Mouse (Mus musculus) midbrain, embryonic 14.5 days (tissue): ENCODE measurements around the gene Vwf. TPM values are rescaled to one million over a fixed set of nuclear protein-coding genes. Genes with fewer than 3 reads are reported as not detected.
A peak's percentile ranks its signal among the peaks of the same experiment; 100 is the strongest.

Experiments
- ATAC-seq: fragments of 200-750 bp; cut with Nextera tagmentation; 2 replicates; pipeline ENCODE4 v1.8.0; 2017; ENCODE audit warnings: moderate number of reproducible peaks, moderate library complexity; ENCODE audit not compliant: low FRiP score, low TSS enrichment
- DNase-seq: peaks from one replicate; pipeline ENCODE4 v3.0.0-alpha.2; 2015
- H3K27ac ChIP-seq: fragments of 300-500 bp; sonication (generic); replicated peaks from 2 replicates; pipeline ENCODE4 v1.5.1; 2014; ENCODE audit warnings: mild to moderate bottlenecking, low read depth, low read length, moderate library complexity
- H3K27me3 ChIP-seq: fragments of 300-500 bp; sonication (generic); 2 replicates; pipeline ENCODE4 v1.6.1; 2014; ENCODE audit warnings: low read length, control low read depth, mixed read lengths; ENCODE audit not compliant: control insufficient read depth, insufficient read depth
- H3K36me3 ChIP-seq: fragments of 300-500 bp; sonication (generic); 2 replicates; pipeline ENCODE4 v1.6.1; 2014; ENCODE audit warnings: low read length, control low read depth; ENCODE audit not compliant: control insufficient read depth, insufficient read depth
- H3K4me1 ChIP-seq: fragments of 300-500 bp; sonication (generic); 2 replicates; pipeline ENCODE4 v1.6.1; 2014; ENCODE audit warnings: mild to moderate bottlenecking, antibody characterized with exemption, low read length, control low read depth; ENCODE audit not compliant: control insufficient read depth, insufficient read depth
- H3K4me2 ChIP-seq: fragments of 300-500 bp; sonication (generic); 2 replicates; pipeline ENCODE4 v1.6.1; 2014; ENCODE audit warnings: mild to moderate bottlenecking, low read length, moderate library complexity
- H3K4me3 ChIP-seq: fragments of 300-500 bp; sonication (generic); replicated peaks from 2 replicates; pipeline ENCODE4 v1.5.1; 2014; ENCODE audit warnings: low read depth, low read length
- H3K9ac ChIP-seq: fragments of 300-500 bp; sonication (generic); replicated peaks from 2 replicates; pipeline ENCODE4 v1.6.1; 2014; ENCODE audit warnings: mild to moderate bottlenecking, low read length, moderate library complexity
- H3K9me3 ChIP-seq: fragments of 300-500 bp; sonication (generic); 2 replicates; pipeline ENCODE4 v1.6.1; 2016; ENCODE audit warnings: low read length, control low read depth, mixed read lengths; ENCODE audit not compliant: control insufficient read depth
- WGBS: fragments of 180-500 bp; shearing (Covaris S2); extraction: QIAGEN DNeasy Blood & Tissue Kit; methylation state at CpG from one replicate; pipeline ENCODE4 v1.1.7; 2014; 5-methylcytosine and 5-hydroxymethylcytosine counted together
- polyA plus RNA-seq: library from polyadenylated mRNA; unstranded; fragments of >200 nt; fragmentation: Nextera tagmentation; extraction: Ambion mirVana; gene quantifications from 2 replicates; pipeline ENCODE4 v1.2.1, GENCODE M21; 2014

The Vwf gene
- polyA plus RNA-seq, 1 experiment from 2014 or later = 10.0 TPM

DNA sequence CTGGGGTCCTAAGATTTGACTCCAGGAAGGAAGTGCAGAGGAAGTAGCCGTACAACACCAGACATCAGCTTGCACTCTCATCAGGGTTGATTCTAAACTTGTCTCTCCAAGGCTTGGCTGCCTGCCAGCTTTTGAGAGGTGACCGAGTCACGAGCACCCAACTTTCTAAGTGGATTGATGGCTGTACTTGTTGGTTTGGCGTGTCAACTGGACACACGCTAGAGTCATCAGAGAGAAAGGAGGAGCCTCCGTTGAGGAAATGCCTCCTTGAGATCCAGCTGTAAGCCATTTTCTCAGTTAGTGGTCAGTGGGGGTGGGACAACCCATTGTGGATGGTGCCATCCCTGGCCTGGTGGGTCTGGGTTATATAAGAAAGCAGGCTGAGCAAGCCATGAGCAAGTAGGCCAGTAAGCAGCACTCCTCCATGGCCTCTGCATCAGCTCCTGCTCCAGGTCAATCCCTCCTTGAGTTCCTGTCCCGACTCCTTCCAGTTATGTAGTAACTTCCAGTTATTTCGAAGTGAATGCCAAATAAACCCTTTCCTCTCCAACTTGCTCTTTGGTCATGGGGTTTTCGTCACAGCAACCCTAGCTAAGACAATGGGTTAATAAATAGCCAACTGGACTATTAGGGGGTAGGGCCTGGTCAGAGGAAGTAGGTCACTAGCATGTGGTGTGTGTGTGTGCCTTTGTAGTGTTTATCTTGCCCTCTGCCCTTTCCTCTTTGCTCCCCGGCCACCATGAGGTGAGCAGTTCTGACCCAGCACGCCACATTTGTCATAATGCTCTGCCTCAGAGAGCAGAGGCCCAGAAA is 30.9 kb upstream of the Vwf start:
- Histone ChIP-seq H3K4me3 (no peak overlapping the region), H3K4me2 (no peak overlapping the region), H3K4me1 (no peaks in the 10 kb centered on the region), H3K36me3 (no peaks in the 10 kb centered on the region), H3K27me3 (no peaks in the 10 kb centered on the region), H3K9me3 (no peaks in the 10 kb centered on the region), H3K27ac (no peak overlapping the region), H3K9ac (no peak overlapping the region)
- DNase-seq = peak; percentile 23
- ATAC-seq = no peak
- WGBS = 87% methylated on average over 11 of the region's 11 CpGs

DNA sequence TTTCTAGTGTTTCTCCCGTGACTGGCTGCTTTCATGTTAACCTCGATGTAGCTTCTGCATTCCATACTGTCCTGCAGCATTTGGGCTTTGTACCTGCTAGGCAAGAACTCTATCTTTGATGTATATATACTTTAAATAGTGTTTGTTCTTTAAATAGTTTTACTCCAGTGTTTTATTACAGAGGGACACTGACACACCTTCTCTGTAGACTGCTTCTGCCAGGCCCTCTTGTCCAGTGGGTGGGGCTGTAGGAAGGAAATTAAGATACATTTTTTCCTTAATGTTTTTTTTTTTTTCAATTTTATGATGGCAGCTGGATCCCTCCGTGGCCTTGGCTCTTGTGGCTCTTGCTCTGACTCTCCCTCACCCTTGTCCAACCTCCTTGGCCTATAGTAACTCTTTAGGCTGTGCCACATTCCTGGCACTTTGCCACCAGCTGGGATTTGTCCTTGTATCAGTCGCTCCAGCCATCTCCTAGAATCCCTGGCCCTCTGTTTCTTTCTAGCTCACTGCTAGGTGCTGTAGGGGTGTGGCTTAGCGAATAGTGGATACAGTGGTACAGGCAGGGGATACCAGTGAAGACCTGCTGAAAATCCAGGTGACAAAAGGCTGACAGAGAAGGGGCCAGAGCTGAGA is 24.9 kb upstream of the Vwf start:
- Histone ChIP-seq H3K9me3 (no peaks in the 10 kb centered on the region), H3K27ac (no peak overlapping the region), H3K27me3 (no peaks in the 10 kb centered on the region), H3K9ac (no peak overlapping the region), H3K4me1 (no peaks in the 10 kb centered on the region), H3K36me3 (no peaks in the 10 kb centered on the region), H3K4me3 (no peak overlapping the region), H3K4me2 (no peak overlapping the region)
- DNase-seq = peak; percentile 18
- no peak for ATAC-seq
- 64% methylated on average over 5 of the region's 5 CpGs for WGBS

DNA sequence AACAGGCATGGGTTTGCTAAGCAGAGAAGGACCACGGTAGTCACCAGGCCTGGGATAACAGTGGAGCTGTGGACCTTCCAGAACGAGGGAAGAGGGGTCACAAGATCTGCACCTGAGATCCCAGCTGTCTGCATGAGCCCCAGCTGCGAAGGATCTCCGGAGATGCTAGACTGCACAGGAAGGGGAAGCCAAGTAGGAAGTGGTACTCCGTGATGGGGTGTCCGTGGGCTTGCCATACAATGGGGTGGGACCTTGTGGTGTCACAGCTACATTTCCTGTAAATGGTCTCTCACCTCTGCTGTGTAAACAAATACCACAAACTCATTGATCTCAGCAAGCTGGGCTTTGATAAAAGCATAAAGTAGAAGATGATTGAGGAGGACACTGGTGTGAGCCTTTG is 22.5 kb upstream of the Vwf start:
- no peaks in the 10 kb centered on the region for H3K27me3 ChIP-seq
- no peak overlapping the region for H3K27ac ChIP-seq
- ATAC-seq = no peak
- H3K4me1 ChIP-seq = no peaks in the 10 kb centered on the region
- no peaks in the 10 kb centered on the region for H3K36me3 ChIP-seq
- no peaks in the 10 kb centered on the region for H3K9me3 ChIP-seq
- DNase-seq = no peak
- H3K4me3 ChIP-seq = no peak overlapping the region
- no peak overlapping the region for H3K9ac ChIP-seq
- H3K4me2 ChIP-seq = no peak overlapping the region
- 95% methylated on average over 6 of the region's 6 CpGs for WGBS

DNA sequence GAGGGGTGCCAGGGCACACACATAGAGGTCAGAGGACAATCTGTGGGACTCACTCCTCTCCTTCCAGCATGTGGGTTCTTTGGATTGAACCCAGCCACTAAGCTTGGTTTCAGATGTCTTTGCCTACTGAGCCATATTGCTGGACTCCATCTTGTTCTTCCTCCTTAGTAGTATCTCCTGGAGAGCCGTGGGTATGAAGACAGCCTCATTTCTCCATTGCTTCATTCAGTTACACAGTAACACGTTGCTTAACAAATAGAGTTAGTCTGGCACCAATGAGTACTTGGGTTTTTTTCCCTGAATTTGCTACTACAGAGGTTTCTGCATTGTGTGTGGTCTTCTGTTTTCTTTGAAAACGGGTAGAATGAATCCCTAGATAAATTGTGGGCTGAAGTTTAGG is 20.5 kb upstream of the Vwf start:
- H3K36me3 ChIP-seq = no peaks in the 10 kb centered on the region
- 69% methylated on average over 3 of the region's 3 CpGs for WGBS
- no peaks in the 10 kb centered on the region for H3K9me3 ChIP-seq
- H3K4me2 ChIP-seq = no peak overlapping the region
- DNase-seq = no peak
- no peak for ATAC-seq
- H3K27ac ChIP-seq = no peak overlapping the region
- H3K4me3 ChIP-seq = no peak overlapping the region
- H3K27me3 ChIP-seq = no peaks in the 10 kb centered on the region
- no peaks in the 10 kb centered on the region for H3K4me1 ChIP-seq
- H3K9ac ChIP-seq = no peak overlapping the region

DNA sequence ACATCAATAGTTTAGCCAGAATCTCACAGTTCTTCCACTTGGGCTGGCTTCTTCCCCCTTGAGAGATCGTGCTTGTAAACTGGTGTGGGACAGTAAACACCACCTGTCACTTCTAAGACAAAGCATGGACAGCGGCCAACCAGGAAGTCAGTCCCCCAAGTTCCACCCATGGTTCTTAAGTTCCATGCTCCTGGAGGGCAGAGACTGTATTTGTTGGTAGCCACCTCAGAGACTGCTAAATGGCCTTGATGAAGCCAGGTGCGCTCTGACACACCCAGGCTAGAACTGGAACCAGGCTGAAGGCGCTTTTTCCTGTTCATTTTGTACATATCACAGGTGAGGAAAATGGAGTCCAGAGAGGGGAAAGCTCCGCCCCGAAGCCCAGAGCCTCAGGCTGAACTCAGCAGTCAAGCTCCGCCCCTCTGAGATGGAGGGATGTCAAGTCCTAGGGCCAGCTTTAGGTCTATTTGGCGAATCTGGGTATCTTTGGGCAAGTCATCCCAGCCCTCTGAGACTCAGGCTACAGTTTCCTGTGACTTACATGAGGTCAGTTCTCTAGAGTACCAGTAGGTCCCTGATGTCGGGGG is 17.9 kb upstream of the Vwf start:
- no peaks in the 10 kb centered on the region for H3K9me3 ChIP-seq
- H3K27me3 ChIP-seq = no peaks in the 10 kb centered on the region
- no peaks in the 10 kb centered on the region for H3K4me1 ChIP-seq
- H3K9ac ChIP-seq = no peak overlapping the region
- H3K4me2 ChIP-seq = no peak overlapping the region
- no peak for DNase-seq
- no peak overlapping the region for H3K4me3 ChIP-seq
- H3K36me3 ChIP-seq = no peaks in the 10 kb centered on the region
- H3K27ac ChIP-seq = no peak overlapping the region
- WGBS = 86% methylated on average over 9 of the region's 9 CpGs
- ATAC-seq = no peak

DNA sequence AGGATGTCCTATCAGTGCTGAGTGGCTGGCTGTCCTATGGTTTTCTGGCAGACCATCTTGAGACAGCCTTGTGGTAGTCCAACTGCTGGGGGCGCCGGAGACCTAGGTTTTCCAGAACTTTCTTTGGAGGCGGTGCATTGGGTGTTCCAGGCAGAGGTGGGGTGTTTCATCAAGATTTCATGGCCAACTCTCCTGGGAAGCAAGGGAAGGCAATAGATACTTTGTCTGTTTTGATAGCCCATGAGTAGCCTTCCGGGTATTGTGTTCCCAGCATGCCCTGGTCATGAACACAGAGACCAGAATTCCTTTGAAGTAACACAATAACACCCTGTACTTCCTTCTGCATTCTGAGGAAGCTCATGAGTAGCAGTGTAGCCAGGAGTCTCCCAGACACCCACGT is 17.1 kb upstream of the Vwf start:
- Histone ChIP-seq H3K9me3 (no peaks in the 10 kb centered on the region), H3K4me3 (no peak overlapping the region), H3K27ac (no peak overlapping the region), H3K27me3 (no peaks in the 10 kb centered on the region), H3K36me3 (no peaks in the 10 kb centered on the region), H3K4me1 (no peaks in the 10 kb centered on the region), H3K9ac (no peak overlapping the region), H3K4me2 (no peak overlapping the region)
- ATAC-seq (no peak), DNase-seq (no peak)
- 95% methylated on average over 5 of the region's 5 CpGs for whole genome bisulfite sequencing

DNA sequence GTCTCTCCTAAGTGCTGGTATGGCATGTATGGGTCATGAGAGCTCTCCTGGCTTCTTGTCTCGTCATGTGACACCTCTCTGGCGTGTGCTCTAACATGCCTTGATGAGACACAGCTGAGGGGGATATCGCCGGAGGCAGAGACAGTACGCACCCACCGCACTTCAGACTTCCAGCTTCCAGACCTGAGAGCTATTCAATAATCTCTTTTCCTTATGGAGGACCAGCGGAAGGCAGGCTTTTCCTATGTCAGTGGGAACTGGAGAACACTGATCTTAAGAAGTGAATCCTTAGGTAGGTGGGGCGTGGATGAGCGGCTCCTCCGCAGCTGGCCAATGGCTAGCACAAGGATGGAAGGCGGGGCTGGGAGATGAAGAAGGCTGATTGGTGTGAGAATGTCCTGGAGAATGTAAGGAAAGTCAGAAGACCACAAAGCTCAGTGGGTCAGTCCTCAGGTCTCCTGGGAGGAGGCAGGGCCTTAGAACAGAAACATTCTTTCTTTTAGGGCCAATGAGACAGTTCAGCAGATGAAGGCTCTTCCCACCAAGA is 13.4 kb upstream of the Vwf start:
- WGBS = 91% methylated on average over 11 of the region's 11 CpGs
- no peak overlapping the region for H3K9ac ChIP-seq
- no peak overlapping the region for H3K27ac ChIP-seq
- H3K4me1 ChIP-seq = no peaks in the 10 kb centered on the region
- no peak overlapping the region for H3K4me2 ChIP-seq
- no peak overlapping the region for H3K4me3 ChIP-seq
- DNase-seq = no peak
- no peaks in the 10 kb centered on the region for H3K36me3 ChIP-seq
- no peak for ATAC-seq
- H3K9me3 ChIP-seq = no peaks in the 10 kb centered on the region
- H3K27me3 ChIP-seq = no peaks in the 10 kb centered on the region

DNA sequence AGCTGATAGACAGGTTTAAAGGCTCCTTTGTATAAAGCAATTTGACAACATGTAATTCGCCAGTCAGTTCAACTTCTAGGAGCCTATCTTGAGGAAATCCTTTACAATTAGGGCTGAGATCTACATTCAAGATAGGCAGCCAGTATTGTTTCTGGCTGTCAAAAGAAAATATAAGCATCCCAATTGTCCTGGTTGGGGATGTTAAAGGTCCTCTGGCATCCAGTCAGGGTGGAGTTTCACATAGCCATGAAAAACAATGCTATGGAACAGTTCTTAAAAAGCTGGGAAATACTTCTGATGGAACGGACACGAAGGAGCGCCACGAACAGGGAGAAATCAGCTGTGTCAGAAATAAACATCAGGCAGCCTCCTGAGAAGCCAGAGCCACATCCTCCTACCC is 11.6 kb upstream of the Vwf start:
- 88% methylated on average over 5 of the region's 5 CpGs for WGBS
- ATAC-seq (no peak), DNase-seq (no peak)
- Histone ChIP-seq H3K4me3 (no peak overlapping the region), H3K27me3 (no peaks in the 10 kb centered on the region), H3K36me3 (no peaks in the 10 kb centered on the region), H3K4me1 (no peaks in the 10 kb centered on the region), H3K27ac (no peak overlapping the region), H3K4me2 (no peak overlapping the region), H3K9ac (no peak overlapping the region), H3K9me3 (no peaks in the 10 kb centered on the region)
